ENCODE assay signal across 8 mouse cellular contexts in the genomic region with DNA sequence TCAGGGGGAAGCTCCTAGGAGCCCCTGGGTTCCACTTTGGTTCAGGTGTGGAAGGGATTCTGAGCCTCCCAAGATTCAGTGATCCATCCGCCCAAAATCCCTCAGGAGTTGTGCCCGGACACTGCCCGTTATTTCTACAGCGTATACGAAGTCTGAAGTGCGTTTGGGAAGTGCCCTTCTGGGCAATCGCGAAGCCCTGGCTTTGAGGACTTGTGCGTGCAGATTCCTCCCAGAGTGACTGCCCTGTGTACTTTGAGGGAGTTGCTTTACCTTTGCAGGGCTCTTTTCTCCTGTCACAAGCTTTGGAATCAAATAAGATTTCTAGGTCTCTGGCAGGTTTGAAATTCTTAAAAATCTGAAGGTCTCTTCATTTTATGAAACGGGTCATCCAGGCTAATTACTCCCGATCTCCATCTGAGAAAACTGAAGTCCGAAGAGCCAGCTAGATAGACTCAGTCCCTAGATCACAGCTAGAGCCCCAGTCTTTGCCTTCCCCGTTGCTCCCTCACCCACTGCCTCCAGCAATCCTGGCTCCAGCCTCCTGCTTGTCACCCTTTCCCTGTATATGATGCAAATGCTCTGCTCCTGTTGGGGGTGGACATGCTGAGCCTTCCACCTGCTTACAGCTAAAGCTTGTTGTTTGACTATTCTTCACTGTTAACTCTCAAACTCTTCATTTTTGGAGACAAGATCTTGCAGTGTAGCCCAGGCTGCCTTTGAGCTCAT. TPM values are rescaled to one million over a fixed set of nuclear protein-coding genes. Genes with fewer than 3 reads are reported as not detected.
A peak's percentile ranks its signal among the peaks of the same experiment; 100 is the strongest.
DNase-seq lines count a peak whose midpoint lies in the region; ATAC-seq and TF ChIP-seq lines count a peak whose summit lies in the region.

No protein-coding gene starts in this region.

- H3K4me2 ChIP-seq in forebrain, embryonic 12.5 days, result peak overlapping the region; percentile 86
- H3K4me2 ChIP-seq in liver, embryonic 13.5 days, result peak overlapping the region; percentile 97

- H3K27ac ChIP-seq in forebrain, embryonic 12.5 days, result no peak overlapping the region
- H3K27ac ChIP-seq in liver, embryonic 13.5 days, result peak overlapping the region; percentile 78; the same call in 1 of the 2 replicates

- no peak overlapping the region for H3ac ChIP-seq in C2C12 (ENCODE audit: control insufficient read depth, insufficient read length, low read depth)

- H3K4me3 ChIP-seq in C2C12 (ENCODE audit: insufficient read depth, poor library complexity, severe bottlenecking), result peak overlapping the region; percentile 41
- peak overlapping the region; percentile 77 for H3K4me3 ChIP-seq in forebrain, embryonic 12.5 days (replicated peaks)
- H3K4me3 ChIP-seq in liver, embryonic 13.5 days (replicated peaks), result peak overlapping the region; percentile 88

- no peaks in the 10 kb centered on the region for H3K79me3 ChIP-seq in C2C12 (ENCODE audit: low read depth)

- no peak for ATAC-seq in forebrain, embryonic 12.5 days (ENCODE audit: low FRiP score)
- no peak for ATAC-seq in liver, embryonic 13.5 days (ENCODE audit: low read depth)

- H3K27me3 ChIP-seq in C2C12 (ENCODE audit: control insufficient read depth, insufficient read depth, insufficient read length), result peaks cover 5% of the 10 kb centered on the region
- peaks cover 25% of the 10 kb centered on the region for H3K27me3 ChIP-seq in forebrain, embryonic 12.5 days
- peaks cover 23% of the 10 kb centered on the region for H3K27me3 ChIP-seq in liver, embryonic 13.5 days

- no peaks in the 10 kb centered on the region for H3K9me3 ChIP-seq in forebrain, embryonic 12.5 days
- no peaks in the 10 kb centered on the region for H3K9me3 ChIP-seq in liver, embryonic 13.5 days (replicated peaks)

- intact Hi-C loops in left cerebral cortex, postnatal 25 days (cut with DNase I), result no loop called here

- peak; percentile 30 for DNase-seq in cerebellum, adult 9-11 months
- no peak for DNase-seq in cerebellum, postnatal 25 days
- no peak for DNase-seq in liver, embryonic 13.5 days
- no peak for DNase-seq in right cerebral cortex, postnatal 14 days
- no peak for DNase-seq in left cerebral cortex, postnatal 25 days (ENCODE audit: low spot score in 2 of 2)
- no peak for DNase-seq in cerebellum, postnatal 10 days

- peak overlapping the region; percentile 50; the same call in 1 of the 2 replicates for H3K9ac ChIP-seq in forebrain, embryonic 12.5 days
- peak overlapping the region; percentile 88 for H3K9ac ChIP-seq in liver, embryonic 13.5 days

- H3K36me3 ChIP-seq in C2C12 (ENCODE audit: control insufficient read depth, insufficient read depth), result no peaks in the 10 kb centered on the region
- no peaks in the 10 kb centered on the region for H3K36me3 ChIP-seq in forebrain, embryonic 12.5 days (replicated peaks)
- H3K36me3 ChIP-seq in liver, embryonic 13.5 days, result no peaks in the 10 kb centered on the region

- TF ChIP-seq CTCF in C2C12 (IDR thresholded peaks at IDR 0.05; ENCODE audit: control insufficient read depth, insufficient read depth, insufficient read length), result no peak

- WGBS in forebrain, embryonic 12.5 days, result 6% methylated on average over 13 of the region's 13 CpGs
- WGBS in liver, embryonic 13.5 days (ENCODE audit: insufficient replicate concordance), result 12% methylated on average over 13 of the region's 13 CpGs

- peaks cover 20% of the 10 kb centered on the region for H3K4me1 ChIP-seq in forebrain, embryonic 12.5 days
- peaks cover 49% of the 10 kb centered on the region for H3K4me1 ChIP-seq in liver, embryonic 13.5 days (replicated peaks)

- no peaks in the 10 kb centered on the region for H3K79me2 ChIP-seq in C2C12 (ENCODE audit: control insufficient read depth, insufficient read depth)

TF ChIP-seq in C2C12, 6 proteins besides CTCF, POLR2A, EP300 and RAD21:
- no peak for TF ChIP-seq MYOG (IDR thresholded peaks at IDR 0.05; ENCODE audit: control insufficient read depth, extremely low read depth, insufficient read length)
- no peak for TF ChIP-seq MYOD1 (IDR thresholded peaks at IDR 0.05; ENCODE audit: control insufficient read depth, insufficient read length, low read depth)
- no peak for TF ChIP-seq USF1 (IDR thresholded peaks at IDR 0.05; ENCODE audit: low read depth)
- TF ChIP-seq CEBPB (IDR thresholded peaks at IDR 0.05; ENCODE audit: low read depth), result no peak
- TF ChIP-seq FOSL1 (IDR thresholded peaks at IDR 0.05; ENCODE audit: insufficient read depth, low read length, poor library complexity, severe bottlenecking), result no peak
- TF ChIP-seq MAX (IDR thresholded peaks at IDR 0.05), result no peak

RNA-seq across cellular contexts. Expression of a gene that starts 1.0 kb away (rescaled TPM):
- 4.0 TPM for polyA plus RNA-seq in C2C12 (2012; fragmentation: generic; extraction: Trizol)
- polyA plus RNA-seq in forebrain, embryonic 12.5 days (2016; fragmentation: Nextera tagmentation; extraction: Ambion mirVana), result 19.2 and 20.0 TPM in 2 replicates
- 31.4 and 35.1 TPM in 2 replicates for polyA plus RNA-seq in liver, embryonic 13.5 days (2015; fragmentation: Nextera tagmentation; extraction: Ambion mirVana)
- total RNA-seq in left cerebral cortex, postnatal 25 days (2021), result 10 to 100 TPM; 56.9 to 66.3 TPM

RNA-seq across cellular contexts. Expression of a gene that starts 12.9 kb away (rescaled TPM):
- not detected for polyA plus RNA-seq in C2C12 (2012; fragmentation: generic; extraction: Trizol)
- not detected in 2 replicates for polyA plus RNA-seq in forebrain, embryonic 12.5 days (2016; fragmentation: Nextera tagmentation; extraction: Ambion mirVana)
- polyA plus RNA-seq in liver, embryonic 13.5 days (2015; fragmentation: Nextera tagmentation; extraction: Ambion mirVana), result not detected in 2 replicates
- not detected for total RNA-seq in left cerebral cortex, postnatal 25 days (2021)

RNA-seq across cellular contexts. Expression of a gene that starts 34.0 kb away (rescaled TPM):
- polyA plus RNA-seq in C2C12 (2012; fragmentation: generic; extraction: Trizol), result 14.4 TPM
- 1.3 and 2.7 TPM in 2 replicates for polyA plus RNA-seq in forebrain, embryonic 12.5 days (2016; fragmentation: Nextera tagmentation; extraction: Ambion mirVana)
- 0.17 and 0.22 TPM in 2 replicates for polyA plus RNA-seq in liver, embryonic 13.5 days (2015; fragmentation: Nextera tagmentation; extraction: Ambion mirVana)
- total RNA-seq in left cerebral cortex, postnatal 25 days (2021), result 10 to 100 TPM; 38.2 to 43.4 TPM
